9 mouse cellular contexts compared by ENCODE assay signal in genomic region chr15:81062175-81062588, GRCm38 (mm10).
DNase-seq lines count a peak whose midpoint lies in the region; ATAC-seq and TF ChIP-seq lines count a peak whose summit lies in the region.
"Had no signal": no experiment of that assay in that cellular context is flagged by ENCODE, and none has a peak within 500 bp of the region (broad histone marks: within the 10 kb centered on the region; RNA-seq: fewer than 3 reads in every experiment).

No protein-coding gene starts in this region.

- H3K4me2 ChIP-seq in midbrain, embryonic 15.5 days: no peak overlapping the region
- no peak overlapping the region for H3K4me2 ChIP-seq in midbrain, embryonic 11.5 days
- H3K4me2 ChIP-seq: midbrain, embryonic 13.5 days had no signal

- WGBS in midbrain, embryonic 15.5 days: 39% methylated on average over 8 of the region's 8 CpGs
- 51% methylated on average over 8 of the region's 8 CpGs for WGBS in midbrain, embryonic 11.5 days

- H3K36me3 ChIP-seq in midbrain, embryonic 15.5 days (replicated peaks): no peaks in the 10 kb centered on the region
- no peaks in the 10 kb centered on the region for H3K36me3 ChIP-seq in midbrain, embryonic 11.5 days (ENCODE audit: control insufficient read depth, insufficient read depth, low read length)
- H3K36me3 ChIP-seq: midbrain, embryonic 13.5 days had no signal

- H3K4me3 ChIP-seq in midbrain, embryonic 15.5 days: no peak overlapping the region
- H3K4me3 ChIP-seq in midbrain, embryonic 11.5 days (ENCODE audit: low read depth, low read length): no peak overlapping the region
- H3K4me3 ChIP-seq in gastrocnemius, adult 2 months: peak overlapping the region; percentile 73
- H3K4me3 ChIP-seq: midbrain, embryonic 13.5 days had no signal

- peak overlapping the region; percentile 18; the same call in 1 of the 2 replicates for H3K27ac ChIP-seq in midbrain, embryonic 15.5 days
- no peak overlapping the region for H3K27ac ChIP-seq in midbrain, embryonic 11.5 days (ENCODE audit: low read depth, low read length)
- H3K27ac ChIP-seq in gastrocnemius, adult 2 months: peak overlapping the region; percentile 96
- H3K27ac ChIP-seq: midbrain, embryonic 13.5 days had no signal

- H3K9me3 ChIP-seq in midbrain, embryonic 15.5 days: no peaks in the 10 kb centered on the region
- no peaks in the 10 kb centered on the region for H3K9me3 ChIP-seq in midbrain, embryonic 11.5 days (ENCODE audit: control insufficient read depth, low read length)
- H3K9me3 ChIP-seq: midbrain, embryonic 13.5 days had no signal

- intact Hi-C loops in gastrocnemius, adult 2 months (cut with DNase I): no loop called here

- DNase-seq in midbrain, embryonic 11.5 days (ENCODE audit: low spot score, missing footprints): no peak
- peak; percentile 85 for DNase-seq in gastrocnemius, adult 2 months
- DNase-seq in kidney, postnatal 4 days: peak; percentile 75 to 83
- DNase-seq in testis, postnatal 14 days (ENCODE audit: low spot score): no peak
- no peak for DNase-seq in testis, postnatal 10 days (ENCODE audit: low spot score)
- DNase-seq in frontal cortex, postnatal 14 days (ENCODE audit: low spot score in 2 of 2): no peak
- DNase-seq: thymus, adult 18-20 months had no signal

- no peaks in the 10 kb centered on the region for H3K27me3 ChIP-seq in midbrain, embryonic 15.5 days (replicated peaks)
- no peaks in the 10 kb centered on the region for H3K27me3 ChIP-seq in midbrain, embryonic 11.5 days (ENCODE audit: control insufficient read depth, insufficient read depth, low read length)
- H3K27me3 ChIP-seq: midbrain, embryonic 13.5 days had no signal

- no peak for TF ChIP-seq CTCF in gastrocnemius, adult 2 months (IDR thresholded peaks at IDR 0.05)

- no peak for ATAC-seq in midbrain, embryonic 15.5 days (replicated peaks)
- no peak for ATAC-seq in midbrain, embryonic 11.5 days (ENCODE audit: low FRiP score)
- ATAC-seq: midbrain, embryonic 13.5 days had no signal

- peaks cover 15% of the 10 kb centered on the region for H3K4me1 ChIP-seq in midbrain, embryonic 15.5 days
- H3K4me1 ChIP-seq in midbrain, embryonic 11.5 days (ENCODE audit: control insufficient read depth, insufficient read depth, low read length): 0 out of 2 replicates have a peak, but pooled peaks cover 7% of the 10 kb centered on the region

- no peak overlapping the region for H3K9ac ChIP-seq in midbrain, embryonic 15.5 days
- H3K9ac ChIP-seq in midbrain, embryonic 11.5 days (ENCODE audit: low read length): no peak overlapping the region
- H3K9ac ChIP-seq: midbrain, embryonic 13.5 days had no signal

Comparison
In these comparisons a context has a peak if more than half of its experiments do, and no peak if none do; other contexts are left out.
1. DNase-seq: peak in gastrocnemius, adult 2 months (single experiment) and kidney, postnatal 4 days (2 of 2); none in midbrain, embryonic 11.5 days (single experiment), testis, postnatal 14 days (single experiment), testis, postnatal 10 days (single experiment) and frontal cortex, postnatal 14 days (0 of 2).